Mouse (Mus musculus) Muller cell, postnatal 12 days (primary cell): ENCODE results near the gene Rrp9.
"Not testable (repeated sequence)": the region's sequence is repeated elsewhere in the genome, so short reads cannot be mapped to it uniquely, and the experiment has no call there.

Source experiments
- DNase-seq: peaks from one replicate; pipeline ENCODE4 v3.0.0-alpha.2; 2015; ENCODE audit errors: inconsistent ontology term

The Rrp9 gene

DNA sequence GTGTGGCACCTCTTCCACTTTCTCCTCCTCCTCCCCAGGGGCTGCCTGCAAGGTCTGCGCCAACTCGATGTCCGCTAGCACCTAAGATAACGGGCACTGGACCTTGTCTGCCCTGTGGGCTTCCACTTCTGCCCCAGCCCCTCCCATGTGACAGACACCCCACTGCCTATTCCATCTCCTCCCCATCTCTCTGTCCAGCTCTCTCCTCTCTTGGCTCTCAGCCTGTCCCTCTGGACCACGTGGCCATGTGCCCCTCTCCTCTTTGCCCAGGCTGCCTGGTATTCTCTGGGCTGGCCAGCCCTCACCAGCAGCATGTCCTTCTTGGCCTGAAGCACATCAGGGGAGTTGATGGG lies 2.0 kb upstream of the Rrp9 start:
- DNase-seq = no peak

DNA sequence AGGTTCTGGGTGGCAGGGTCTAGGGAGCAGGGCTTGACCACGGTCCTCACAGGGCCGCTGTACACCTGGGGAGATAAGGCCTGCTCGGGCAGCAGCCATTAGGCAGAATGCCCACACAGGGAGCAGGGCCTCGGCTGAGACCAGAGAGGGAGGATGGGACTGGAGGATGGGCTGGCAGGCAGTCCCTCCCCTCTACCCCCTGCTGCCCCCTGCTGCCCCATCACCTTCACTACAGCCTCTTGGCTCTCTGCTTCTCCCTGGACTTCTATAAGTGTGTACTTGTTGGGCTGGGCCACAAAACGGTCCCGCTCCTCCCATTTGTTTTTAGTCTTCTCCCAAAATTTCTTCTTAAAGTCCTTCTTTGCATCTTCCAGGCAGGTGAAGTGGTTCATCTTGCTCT lies 1.3 kb upstream of the Rrp9 start:
- peak; percentile 80 for DNase-seq

DNA sequence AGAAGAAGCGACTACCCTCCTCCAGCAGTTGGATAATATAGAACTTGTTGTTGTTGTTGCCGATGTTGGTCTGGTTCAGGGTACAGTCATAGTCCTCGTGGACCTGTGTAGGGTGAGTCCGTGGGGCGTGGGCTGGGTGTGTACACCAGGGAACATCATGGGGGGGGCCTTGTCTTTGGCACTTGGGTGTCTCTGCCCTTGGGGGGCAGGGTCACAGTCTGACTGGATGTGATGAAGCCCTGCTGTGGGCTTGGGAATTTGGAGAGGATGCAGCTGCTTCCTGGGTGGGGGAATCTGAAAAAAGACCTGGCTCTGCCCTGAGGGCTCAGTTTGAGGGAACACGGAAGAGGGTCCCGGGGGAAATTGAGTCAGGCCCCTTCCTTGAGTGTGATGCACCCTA lies 717 bp upstream of the Rrp9 start:
- DNase-seq = no peak

DNA sequence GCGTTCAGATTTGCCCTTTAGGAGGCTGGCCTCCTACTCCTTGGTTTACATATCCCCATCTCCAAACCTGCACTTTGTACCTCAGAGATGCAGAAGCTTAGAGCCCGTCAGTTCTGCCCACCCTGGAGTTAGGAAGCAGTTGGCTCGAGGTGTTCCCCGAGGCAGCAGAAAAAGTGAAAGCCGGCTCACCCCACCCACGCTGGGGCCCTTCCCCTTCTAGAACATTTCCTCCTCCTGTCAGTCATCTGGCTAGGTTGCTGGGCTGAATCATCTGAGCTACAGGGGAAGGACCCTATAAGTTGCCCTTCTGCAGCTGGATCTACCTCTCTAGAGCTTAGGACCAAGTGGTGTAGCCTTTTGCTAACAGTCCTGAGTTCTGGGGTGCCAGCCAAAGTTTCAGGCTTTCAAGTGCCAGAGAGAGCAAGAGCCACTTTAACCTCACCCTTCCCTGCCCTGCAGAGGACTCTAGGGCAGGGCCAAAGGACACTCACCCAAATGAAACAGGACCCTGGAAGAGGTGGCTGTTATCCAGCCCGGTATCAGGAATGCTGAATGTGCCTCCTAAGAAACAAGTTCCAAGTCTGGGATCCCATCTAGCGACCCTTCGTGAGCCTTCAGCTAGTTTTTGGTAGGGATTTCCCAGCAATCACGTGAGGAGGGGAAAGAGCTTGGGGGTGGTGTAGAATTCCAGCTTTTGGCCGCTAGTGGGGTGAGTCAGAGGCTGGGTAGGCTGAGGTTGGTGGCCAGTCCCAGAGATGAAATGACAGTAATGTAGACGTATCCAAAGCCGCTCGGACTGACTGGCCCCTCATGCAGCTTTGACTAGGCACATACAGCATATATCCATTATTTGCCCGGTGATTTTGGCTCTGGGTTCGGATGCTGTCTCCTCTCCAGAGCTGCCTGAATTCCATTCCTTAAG lies 500 bp downstream of the Rrp9 start:
- peak; percentile 82 for DNase-seq

DNA sequence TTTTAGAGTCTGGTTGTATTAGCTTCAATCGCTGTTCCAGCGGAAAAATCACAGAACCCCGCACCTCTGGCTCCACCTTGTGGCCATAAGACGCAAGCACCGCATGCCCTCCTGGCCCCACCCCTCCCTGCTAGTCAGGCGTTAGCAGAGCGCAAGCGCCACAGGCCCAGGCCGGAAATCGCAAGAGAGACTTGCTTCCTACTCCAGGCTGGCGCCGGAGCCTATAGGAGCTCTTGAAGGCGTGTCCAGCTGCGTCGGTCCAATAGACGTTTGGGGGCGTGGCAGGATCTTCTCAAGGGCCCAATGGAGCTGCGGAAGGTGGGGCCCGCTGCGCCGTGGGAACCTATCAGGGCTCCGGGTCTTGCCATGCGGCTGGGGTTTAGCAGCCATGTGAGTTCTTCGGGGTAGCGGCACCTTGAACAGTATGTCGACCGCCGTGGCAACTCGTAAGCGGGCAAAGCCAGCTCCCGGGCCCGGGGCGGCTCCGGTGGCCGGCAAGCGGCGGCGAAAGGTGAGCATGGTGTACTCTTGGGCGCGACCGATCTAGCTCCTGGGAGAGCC lies 1.2 kb downstream of the Rrp9 start, which contains the start of gene Parp3:
Gene Parp3, minus strand, starts transcription at position 26 of the 561 bp plus-strand sequence.
- DNase-seq = peak; percentile 99

DNA sequence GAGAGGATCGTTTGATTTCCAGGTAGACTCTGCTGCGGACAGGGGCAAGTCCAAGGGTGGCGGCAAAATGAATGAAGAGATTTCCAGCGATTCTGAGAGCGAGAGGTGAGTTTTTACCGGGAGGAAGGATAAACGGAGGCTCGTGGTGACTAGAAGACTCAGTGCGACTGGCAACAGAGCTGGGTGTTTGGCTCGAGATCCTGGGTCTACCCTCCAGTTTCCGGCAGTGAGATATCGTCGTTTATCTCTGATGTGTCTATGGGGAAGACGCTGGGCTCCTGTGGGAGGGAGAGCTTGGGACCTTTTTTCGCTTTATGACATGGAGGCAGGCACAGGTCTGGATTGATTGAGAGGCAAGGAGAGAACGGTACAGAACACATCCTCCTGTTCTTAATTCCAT lies 1.9 kb downstream of the Rrp9 start:
- no peak for DNase-seq

DNA sequence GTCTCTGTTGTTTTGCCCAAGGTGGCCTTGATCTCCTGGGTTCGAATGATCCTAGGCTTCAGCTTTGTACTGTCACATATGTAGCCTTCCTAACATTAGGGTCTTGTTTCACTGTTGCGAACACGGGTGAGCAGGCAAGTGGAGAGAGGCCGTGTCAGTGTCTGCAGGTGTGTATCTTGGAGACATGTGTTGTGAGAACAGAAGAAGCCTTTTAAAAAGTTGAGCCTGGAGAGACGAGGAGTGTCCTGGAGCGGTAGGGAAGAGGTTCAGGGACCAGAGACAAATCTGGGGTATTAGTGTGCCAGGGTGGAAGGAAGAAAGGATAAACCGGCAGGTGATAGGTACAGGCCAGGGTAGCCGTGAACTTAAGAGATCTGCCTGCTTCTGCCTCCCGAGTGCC lies 2.3 kb downstream of the Rrp9 start:
- no peak for DNase-seq

DNA sequence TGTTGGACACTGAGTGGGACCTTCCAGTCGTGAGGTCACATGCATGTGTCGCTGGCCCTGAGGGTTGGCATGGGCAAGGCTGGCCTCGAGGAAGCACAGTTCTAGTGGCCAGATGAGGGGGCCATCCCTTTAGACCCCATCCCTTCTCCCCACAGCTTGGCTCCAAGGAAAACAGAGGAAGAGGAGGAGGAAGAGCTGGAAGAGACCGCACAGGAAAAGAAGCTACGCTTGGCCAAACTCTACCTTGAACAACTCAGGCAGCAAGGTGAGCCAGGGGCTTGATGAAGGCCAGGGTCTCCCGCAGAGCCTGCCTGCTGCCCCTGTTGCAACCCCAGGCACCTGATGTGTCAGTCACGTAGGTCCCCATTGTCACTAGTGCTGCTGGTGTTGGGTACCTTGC lies 4.8 kb downstream of the Rrp9 start:
- DNase-seq = no peak

DNA sequence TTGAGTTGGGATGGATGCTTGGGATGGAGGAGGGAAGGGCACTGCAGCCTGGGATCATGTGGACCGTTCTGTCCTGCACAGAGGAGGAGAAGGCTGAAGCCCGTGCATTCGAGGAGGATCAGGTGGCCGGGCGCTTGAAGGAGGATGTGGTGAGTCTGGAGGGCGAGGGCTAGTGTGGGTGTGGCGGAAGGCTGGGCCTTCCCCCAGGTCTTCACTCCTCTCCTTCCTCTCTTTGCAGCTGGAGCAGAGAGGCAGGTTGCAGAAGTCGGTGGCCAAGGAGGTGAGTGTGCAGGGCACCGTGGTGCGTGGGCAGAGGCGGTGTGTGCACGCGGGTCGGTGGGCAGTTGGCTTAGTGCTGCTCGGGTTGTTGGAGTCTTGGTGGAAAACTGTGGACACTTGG lies 5.3 kb downstream of the Rrp9 start:
- DNase-seq = no peak

DNA sequence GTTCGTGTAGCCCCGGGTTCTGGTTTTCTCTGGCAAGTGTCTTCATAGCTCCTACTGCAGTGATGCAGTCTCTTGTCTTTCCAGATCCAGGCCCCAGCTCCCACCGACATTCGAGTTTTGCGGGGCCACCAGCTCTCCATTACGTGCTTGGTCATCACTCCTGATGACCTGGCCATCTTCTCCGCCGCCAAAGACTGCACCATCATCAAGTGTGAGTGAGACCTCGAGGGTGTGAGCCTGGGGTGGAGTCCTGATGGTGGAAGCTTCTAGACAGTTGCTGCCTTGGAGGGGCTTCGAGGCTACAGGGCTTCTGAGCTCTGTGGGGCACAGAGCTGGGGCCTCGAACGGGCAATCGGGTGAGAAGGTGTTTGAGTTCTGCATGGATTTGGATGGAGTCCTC lies 5.9 kb downstream of the Rrp9 start:
- no peak for DNase-seq

DNA sequence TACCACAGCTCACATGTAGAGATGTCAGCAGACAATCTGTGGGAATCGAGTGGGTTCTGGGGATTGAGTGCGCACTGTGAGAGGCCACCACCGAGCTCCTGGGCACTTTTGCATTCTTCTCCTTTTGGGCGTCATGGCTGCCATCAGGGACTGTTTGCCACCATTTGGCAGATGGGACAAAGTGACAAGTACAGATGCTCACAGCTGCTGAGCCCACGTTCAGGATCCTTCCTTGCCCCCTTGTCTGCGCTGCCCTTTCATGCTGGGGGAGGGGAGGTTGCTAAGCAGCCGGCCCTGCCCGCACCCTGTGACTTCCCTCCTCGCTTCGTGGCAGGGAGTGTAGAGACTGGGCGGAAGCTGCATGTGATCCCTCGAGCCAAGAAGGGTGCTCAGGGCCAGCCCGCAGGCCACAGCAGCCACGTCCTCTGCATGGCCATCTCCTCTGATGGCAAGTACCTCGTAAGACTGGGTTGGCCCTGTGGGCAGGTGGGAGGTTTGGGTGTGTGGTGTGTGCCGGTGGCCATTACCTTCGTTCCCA lies 6.9 kb downstream of the Rrp9 start:
- no peak for DNase-seq

DNA sequence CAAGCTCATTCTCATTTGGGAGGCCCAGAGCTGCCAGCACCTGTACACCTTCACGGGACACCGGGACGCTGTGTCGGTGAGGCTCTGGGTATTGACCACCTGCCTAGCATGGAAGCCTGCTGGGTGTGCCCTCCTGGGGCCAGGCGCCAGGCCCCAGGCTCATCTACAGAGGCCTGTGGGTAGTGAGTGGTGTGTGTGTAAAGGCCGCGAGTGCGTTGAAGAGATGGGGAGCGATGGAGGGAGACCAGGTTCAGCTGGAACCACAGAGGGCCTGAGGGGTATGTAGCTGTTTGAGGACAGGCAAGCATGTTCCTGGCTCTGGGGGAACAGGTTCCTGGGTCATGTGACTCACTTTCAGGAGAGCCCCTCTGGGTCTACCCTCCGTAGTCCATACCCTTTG lies 7.4 kb downstream of the Rrp9 start:
- DNase-seq = no peak

DNA sequence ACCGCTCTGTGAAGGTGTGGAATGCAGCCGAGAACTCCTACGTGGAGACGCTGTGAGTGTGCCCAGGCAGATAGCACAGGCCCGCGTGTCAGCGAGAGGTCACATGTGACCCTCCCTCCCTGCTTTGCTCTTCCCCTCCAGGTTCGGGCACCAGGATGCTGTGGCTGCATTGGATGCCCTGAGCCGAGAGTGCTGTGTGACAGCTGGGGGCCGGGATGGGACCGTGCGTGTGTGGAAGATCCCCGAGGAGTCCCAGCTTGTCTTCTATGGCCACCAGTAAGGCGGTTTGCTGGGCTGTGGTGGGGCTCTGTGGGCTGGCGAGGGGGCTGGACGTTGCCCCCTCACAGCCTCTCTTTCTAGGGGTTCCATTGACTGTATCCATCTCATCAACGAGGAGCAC lies 7.8 kb downstream of the Rrp9 start:
- DNase-seq = no peak

DNA sequence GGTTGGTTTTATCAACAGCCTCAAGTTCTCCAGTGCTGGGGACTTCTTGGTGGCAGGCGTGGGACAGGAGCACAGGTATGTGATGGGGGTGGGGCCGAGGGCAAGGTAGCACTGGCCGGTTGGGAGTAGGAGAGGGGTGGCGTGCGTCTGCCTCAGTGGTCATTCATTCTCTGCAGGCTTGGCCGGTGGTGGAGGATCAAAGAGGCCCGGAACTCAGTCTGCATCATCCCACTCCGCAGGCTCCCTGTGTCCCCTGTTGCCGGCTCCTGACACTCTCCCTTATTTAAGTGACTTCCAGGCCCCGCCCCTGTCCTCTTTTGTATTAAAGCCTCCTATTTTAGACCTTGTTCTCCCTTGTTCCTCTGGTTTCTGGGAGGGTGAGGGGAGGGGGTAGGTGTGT lies 9.3 kb downstream of the Rrp9 start:
- DNase-seq = no peak

DNA sequence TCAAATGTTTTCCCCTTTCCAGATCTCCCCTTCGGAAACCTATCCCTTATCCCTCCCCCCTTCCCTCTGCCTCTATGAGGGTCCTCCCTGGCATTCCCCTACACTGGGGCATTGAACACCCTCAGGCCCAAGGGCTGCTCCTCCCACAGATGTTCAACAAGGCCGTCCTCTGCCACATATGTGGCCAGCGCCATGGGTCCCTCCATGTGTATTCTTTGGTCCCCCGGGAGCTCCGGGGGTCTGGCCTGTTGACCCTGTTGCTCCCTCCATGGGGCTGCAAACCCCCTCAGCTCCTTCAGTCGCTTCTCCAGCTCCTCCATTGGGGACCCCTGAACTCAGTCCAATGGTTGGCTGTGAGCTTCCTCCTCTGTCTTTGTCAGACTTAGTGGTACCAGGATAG lies 11.8 kb downstream of the Rrp9 start:
- DNase-seq = not testable (repeated sequence)

DNA sequence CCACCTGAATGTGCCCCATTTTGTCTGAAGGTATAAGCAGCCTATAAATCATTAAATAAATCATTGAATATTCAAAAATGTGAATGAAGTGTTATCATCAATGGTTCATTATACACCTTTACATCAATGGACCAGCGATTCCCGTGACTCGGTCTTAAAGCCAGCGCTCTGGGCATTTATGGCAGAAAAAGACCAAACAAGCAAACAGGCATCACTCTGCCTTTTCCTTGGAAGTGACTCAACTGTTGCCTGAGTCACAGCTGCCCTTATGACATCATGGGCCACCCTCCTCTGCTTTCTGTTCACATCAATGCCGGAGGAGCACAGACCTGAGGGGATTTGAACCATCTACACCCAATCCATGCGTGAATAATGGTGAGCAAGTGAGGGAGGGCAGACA lies 23.9 kb downstream of the Rrp9 start, which contains the start of gene Iqcf1:
Gene Iqcf1, plus strand, starts transcription at position 301 of the 400 bp plus-strand sequence.
- no peak for DNase-seq

DNA sequence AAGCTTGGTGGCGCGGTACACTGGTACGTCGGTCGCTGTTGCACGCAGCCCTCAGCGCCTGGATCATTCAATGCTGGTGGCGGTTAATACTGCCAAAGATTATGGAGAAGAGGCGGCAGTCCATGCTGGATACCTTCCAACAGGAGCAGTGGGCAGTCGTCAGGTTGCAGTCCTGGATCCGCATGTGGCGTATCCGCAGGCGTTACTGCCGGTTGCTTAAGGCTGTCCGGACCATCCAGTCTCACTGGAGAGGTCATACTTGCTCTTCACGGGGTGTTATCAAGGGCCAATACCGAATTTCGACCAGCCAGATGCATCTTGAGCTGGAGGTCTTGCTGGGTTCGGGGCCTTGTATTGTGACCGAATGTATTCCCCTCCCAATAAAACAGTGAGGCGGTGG lies 26.1 kb downstream of the Rrp9 start:
- no peak for DNase-seq

DNA sequence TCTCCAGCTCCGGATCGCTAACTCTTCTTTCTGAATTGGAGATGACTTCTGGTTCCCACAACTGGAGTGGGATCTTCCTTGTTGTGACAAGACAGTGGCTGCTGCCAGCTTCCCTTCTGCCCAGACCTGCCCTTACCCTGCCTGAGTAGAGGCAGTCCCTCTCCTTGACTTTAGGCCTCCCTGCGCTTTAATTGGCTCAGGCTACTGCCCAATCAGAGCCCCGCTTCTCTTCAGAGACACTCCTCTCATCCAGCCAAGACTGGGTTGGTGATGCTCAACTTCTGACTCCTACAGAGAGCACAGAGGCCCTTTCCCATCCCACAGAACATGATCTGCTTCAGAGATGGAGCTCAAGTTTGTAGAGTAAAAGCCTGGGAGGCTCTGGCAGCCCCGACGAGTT lies 28.5 kb downstream of the Rrp9 start:
- DNase-seq = no peak

DNA sequence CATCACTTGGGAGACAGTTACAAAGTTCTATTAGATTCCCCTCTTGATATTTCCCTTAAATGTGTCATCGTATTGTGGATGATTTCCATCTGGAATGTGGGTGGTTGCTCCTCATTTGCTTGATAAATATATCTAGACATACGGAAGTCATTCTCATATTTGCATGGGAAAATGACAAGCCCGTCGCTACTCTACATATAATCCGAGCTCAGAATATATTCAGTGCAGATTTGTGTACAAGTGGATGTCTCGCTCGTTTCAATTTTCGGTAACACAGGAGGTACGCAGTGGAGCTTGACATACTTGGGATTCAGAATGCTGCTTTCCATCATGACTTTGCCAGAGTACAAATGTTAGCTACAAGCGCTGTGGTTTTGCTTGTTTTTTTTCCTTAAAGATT lies 33.6 kb downstream of the Rrp9 start:
- no peak for DNase-seq

DNA sequence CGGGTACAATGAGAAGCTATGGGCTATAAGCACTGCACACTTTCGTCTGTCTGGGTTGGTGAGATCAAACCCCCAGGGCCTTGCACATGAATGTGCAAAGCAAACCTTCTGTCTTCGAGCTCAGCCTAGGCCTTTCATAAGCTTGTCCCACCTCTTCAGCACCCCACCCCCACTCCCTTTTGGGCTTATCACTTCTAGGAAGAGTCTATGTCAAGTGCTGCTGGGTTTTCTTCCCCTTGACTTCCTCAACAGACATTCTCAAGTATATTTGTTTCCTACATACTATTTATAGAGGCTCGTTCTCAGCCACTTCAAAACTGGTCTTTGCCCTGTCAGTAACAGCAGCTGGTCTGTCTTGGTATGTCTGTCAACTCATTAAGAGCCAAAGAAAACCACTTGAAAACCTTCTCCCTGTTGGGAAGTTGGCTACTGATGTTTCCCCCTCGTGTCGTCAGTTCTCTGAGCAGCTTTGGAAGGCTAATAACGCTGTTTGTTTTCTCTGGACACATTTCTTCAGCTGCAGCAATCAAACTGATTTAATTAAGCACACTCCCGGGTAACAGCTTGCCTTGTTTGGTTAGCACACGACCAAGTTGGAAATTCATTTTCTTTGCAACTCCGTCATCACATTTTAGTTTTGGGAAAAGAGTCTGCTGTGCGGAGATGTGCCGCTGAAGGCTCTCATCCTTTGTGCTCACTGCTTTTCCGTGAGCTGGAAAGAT lies 37.1 kb downstream of the Rrp9 start:
- no peak for DNase-seq

DNA sequence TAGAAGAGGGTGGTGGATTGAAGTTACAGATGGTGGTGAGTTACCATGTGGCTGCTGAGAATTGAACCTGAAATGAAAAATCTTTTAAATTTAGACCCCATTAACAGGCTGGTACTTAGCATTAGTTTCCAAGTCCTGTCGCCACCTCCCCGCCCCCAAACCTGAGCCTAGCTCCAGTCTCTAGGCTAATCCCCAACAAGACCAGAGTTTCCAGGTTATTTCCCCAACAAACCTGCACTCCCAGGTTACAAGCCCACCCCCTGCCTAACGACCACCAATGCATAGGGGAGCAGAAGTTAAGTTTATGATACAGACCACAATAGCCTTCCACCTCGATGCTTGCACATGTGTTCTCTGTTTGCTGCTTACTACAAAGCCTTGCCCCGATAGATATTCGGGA lies 37.8 kb downstream of the Rrp9 start:
- DNase-seq = no peak

DNA sequence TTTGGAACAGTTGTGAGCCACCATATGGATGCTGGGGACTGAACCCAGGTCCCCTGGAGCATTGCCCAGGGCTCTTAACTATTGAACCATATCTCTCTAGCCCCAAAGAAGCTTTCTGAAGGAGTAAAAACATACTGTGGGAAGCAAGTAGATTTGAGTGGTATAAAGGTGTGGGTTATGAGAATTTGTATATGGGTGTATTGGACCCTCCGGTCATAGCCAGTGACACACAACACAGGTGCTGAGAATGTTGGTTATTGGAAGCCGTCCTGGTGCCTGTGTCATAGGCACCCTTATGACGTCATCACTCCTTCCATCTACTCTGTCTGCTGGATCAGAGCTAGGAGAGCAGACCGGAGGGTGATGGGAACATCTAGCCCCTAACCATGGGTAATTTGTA lies 38.5 kb downstream of the Rrp9 start, which contains the start of gene Iqcf5:
Gene Iqcf5, plus strand, starts transcription at position 301 of the 400 bp plus-strand sequence.
- DNase-seq = no peak
